Mouse (Mus musculus) left cerebral cortex, adult 18-20 months (tissue): ENCODE results near the gene Mlst8. TPM values are rescaled to one million over a fixed set of nuclear protein-coding genes. Genes with fewer than 3 reads are reported as not detected.

Source experiments
- DNase-seq, 2 experiments: peaks; one replicate each; pipeline ENCODE4 v3.0.0; 2021 to 2022; ENCODE audit warnings: low spot score in 2 of 2, mixed read lengths in 1 of 2
- long read RNA-seq, 2 experiments: library from polyadenylated mRNA; stranded (forward); transcript quantifications; one replicate each; pipeline ENCODE4 v2.0.0; 2021
- total RNA-seq, 2 experiments: library from RNA; stranded (reverse); gene quantifications; 2 replicates each; pipeline ENCODE4 v1.2.3; 2021

Gene Mlst8
- total RNA-seq: 10 to 100 TPM; 34.9 to 35.3 TPM
- long read RNA-seq, experiment 1, transcript Mlst8-201 (9 exons, 3,358 nt): minor isoform, 5 of 36 reads
- long read RNA-seq, experiment 1, transcript Mlst8-202 (9 exons, 3,340 nt): major isoform, 9 of 36 reads
- long read RNA-seq, experiment 1, partial matches to known transcripts: 1 of 36 reads
- long read RNA-seq, experiment 1, other reads (novel, unspliced or antisense): 19 of 36 reads
- long read RNA-seq, experiment 2, transcript Mlst8-202 (9 exons, 3,340 nt): major isoform, 10 of 33 reads
- long read RNA-seq, experiment 2, partial matches to known transcripts: 2 of 33 reads
- long read RNA-seq, experiment 2, other reads (novel, unspliced or antisense): 18 of 33 reads

DNA sequence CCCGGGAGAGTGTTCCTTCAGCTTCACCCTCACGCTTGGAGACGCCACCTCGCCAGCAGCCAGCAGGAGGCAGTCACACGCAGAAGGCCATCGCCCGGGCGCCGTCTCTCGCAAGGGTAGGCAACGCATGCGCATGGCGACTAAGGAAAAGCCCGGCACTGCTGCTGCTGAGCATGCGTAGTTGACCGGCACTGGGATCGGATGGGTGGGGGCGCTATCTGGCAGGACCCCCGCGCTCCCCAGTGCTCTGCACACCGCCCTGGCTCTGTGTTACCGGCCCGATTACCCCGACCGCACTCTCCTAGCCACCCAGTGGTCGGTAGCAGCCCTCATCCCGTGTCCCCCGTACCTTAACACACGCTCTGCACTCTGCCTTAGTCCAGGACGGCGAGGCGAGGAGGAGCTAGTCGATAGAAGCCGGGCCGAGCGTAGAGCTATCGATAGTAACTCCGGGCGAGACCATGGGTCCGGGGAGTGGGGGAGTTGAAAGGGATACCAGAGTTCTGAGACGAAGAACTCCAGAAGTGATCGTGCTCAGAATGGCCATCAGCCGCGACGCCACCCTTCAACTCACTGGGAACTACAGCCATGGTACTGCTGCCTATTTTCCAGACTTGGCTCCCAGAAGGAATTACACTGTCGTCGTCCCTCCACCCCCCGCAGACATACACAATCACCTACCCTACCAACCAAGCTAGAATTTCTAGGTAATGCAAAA lies at the start of gene Mlst8:
TSS of gene Mlst8 (minus strand) at position 416 of the 718 bp plus-strand sequence.
- DNase-seq: peak; percentile 99

DNA sequence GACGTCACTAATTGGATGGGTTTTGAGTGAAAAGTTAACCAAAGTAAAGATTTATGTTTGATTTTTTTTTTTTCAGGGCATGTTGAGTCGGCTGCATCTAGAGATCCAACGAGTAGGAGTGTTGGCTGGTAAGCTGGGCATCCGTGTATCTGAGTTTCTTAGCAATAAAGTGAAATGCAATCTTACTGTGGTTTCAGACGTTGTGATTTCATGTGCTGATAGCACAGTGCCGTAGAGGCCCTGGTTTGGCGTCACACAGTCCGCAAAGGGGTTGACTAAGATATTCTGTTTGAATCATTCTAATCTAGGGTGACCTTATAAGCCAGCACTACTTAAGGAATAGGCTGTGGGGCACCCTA lies 49.7 kb upstream of the Mlst8 start:
- DNase-seq: no peak

DNA sequence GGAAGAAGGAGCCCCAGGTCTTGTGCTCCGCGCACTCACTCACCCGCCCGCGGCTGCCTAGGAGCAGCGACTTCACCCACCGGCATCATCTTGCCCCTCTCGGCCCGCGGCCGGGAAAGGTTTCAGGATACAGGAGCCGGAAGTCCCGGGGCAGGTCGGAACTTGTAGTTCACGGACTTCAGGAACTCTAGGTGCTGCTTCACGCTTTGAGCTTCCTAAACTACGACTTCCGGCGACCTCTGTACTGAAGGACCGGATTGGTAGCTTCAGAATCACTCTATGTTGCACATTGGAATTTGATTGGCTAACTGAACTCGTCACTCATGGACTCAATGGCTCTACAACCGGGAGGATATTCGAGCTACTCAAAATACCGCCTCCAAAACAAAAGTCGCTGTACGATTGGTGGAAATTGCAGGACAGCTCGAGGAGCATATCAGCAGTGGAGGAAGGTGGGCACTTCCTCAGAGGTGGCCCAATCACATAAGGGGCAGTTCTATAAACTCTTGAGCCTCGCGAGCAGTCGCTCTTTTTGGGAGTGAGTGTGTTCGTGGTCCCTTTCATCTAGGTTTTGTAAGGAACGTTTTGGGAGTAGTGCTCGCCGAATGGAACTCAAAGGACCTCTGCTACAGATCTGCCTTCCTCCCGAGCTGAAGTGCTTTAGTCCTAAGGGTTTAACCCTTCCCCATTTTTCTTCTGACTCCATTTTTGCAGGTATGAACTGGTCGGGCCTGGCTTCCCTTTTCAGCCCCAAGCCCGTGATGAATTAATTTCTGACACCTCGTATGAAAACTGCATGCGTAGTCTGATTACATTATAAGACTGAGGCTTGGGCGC lies 49.1 kb upstream of the Mlst8 start, which contains the start of gene Traf7:
TSS of gene Traf7 (minus strand) at position 216 of the 837 bp plus-strand sequence.
- peak; percentile 89 to 94 for DNase-seq

DNA sequence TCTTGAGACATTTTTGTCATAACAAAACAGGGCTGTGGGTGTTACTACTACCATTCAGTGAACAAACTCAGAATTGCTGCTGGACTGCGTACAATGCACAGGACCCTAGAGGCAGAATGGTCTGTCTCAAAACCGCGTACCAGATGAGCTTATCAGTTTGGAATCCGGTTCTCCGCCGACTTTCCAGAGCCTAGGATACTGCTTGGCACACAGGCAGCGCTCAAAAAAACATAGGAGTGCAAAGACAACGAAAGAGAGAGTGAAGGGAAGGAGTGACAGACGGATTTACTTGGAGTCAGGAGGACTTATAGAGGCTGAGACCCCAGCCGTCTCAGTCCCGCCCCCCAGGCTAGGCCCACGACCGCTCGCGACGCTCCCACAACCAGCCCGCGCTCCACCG lies 48.4 kb upstream of the Mlst8 start:
- DNase-seq: no peak

DNA sequence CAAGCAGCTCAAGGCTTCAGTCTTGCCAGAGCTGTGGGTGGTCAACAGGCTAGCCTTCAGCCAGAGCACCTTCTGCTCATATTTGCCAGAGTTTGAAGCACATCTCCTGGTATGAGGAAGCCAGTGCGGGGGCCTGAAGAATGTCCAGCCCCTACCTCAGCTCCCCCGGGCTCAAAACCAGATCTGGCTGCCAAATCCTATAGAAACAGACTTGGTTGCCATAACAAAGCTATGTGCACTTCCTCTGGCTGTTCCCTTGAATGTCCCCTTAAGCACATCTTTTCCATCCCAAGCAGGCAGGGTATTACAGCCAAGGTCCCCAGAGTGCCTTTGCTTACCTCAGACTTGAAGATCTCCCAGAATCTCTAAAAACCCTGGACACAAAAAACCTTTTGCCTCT lies 45.9 kb upstream of the Mlst8 start:
- no peak for DNase-seq

DNA sequence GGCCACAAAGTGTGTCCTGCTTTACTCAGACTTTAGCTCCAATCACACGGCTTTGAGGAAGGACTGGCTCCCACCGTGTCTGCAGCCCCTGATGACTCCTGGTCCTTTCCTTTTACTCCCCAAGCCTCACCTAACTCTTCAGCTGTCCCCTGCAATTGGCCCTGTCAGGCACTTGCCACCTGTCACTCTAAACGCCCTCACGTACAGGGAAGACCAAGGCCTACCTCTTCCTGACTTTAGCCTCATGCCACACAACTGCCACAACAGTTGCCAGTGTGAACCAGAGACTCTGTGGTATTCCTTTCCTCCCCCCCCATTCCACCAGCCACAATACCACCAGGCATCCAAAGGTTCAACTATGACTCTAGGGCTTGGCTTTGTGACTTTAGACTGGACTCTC lies 41.6 kb upstream of the Mlst8 start:
- no peak for DNase-seq

DNA sequence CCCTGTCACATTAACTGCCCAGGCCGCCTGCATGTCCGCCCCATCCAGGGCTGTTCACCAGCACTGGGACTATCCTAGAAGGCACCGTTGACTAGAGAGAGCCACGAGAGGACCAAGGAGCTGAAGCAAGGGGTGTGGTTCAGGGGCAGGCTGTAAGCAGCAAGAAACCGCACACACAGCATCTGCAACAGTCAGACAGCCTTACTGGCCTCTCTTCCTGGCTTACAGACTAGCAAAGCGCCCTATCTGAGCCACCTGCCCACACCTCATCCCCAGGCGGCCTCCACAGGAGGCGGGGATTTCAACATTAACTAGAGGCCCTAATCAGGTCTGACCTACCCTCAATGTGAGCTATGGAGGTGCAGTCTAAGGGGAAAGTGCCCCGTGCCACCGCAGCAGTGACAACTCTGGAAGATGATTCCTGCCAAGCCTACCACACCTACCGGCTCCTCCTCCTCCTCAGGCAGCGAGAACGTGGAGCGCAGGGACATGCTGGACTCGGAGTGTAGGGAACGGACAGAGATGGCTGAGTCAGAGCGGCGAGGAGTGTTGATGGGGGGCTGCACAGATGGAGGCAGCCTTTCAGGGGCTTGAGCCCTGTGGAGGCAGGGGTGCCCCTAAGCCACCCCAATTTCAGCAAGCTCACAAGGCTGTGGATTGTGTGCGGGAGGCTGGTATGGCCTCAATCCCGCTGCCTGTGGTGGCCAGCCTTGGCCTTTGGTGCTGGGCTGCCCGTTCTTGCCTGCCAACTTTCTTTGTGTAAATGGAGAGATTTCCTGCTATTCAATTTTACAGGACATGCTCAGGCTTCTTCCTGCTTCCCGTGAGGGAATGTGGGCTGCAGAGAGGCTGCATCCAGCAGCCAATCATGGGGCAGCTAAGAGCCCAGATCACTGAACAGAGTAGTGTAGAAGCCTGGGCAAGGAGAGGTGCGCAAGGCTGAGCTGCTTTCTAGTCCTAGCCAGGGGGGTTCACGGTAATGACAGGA lies 35.7 kb upstream of the Mlst8 start:
- no peak for DNase-seq

DNA sequence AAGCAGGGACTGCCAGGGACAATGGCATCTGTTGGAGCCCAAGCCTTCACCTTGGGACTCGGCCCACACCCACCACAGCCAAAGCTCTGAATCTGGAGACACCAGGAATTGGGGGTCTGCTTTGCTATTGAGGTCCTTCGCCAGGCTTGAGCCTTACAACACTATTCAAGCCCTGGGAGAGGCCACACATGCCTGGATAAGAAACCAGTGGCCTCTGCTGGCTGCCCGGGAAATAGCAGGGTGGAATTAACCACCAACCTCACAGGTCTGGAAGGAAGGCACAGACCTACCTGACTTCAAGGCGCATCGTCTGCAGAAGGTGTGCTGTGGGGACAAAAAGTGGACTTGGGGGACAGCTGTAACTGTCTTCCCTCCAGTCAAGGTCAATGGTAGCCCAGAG lies 34.7 kb upstream of the Mlst8 start:
- DNase-seq: peak; percentile 73 to 79

DNA sequence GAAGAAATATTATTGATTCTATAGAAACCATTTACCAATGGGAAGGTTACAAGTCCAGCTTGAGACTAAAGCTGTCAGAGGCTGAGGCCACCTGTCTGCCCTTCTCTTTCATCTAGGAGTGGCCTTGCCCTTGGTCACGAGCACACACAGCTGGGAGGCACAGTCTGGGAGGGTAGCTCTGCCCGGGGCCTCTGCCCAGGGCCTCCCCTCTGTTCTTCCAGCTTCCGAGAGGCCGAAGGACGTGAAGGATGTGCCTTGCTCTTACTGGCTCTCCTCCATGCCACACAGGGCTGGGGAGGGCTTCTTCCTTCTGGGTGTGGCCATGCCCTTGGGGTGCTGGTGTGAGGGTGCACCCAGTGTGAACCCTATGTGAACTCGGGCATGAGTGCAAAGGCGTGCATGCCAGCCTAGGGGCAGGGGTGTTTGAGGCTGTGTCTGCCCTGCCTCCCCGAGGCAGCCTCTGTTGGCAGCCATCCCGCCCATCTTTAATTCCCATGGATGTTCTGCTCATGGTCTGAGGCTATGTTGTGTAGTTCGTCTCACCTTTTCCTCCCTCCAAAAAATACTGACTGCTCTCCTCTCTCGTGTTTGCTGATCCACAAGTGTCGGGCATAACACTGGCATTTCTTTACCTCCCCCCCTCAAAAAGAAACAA lies 29.1 kb upstream of the Mlst8 start:
- DNase-seq: no peak

DNA sequence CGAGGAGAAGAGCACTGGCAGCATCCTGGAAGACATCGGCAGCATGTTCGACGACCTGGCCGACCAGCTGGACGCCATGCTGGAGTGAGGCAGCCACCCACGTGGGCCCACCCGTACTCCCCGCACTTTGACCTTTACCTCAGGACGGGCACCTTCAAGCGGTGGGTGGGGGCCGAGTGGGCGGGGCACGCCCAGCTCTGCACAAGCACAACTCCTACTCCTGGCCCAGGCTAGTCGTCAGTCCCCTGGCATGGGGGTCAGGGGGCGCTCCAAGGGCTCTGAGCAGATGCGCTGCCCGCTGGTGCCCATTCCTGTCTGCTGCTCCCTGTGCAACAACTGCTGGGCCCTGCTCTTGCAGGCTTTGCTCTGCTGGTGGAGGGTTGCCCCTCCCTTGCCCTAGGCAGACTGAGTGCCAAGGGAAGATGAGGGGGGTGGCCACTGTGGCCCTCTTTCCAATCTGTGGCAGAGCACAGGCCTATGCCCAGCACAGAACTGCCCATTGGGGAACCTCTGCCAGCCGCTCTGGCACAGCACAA lies 28.3 kb upstream of the Mlst8 start:
- no peak for DNase-seq

DNA sequence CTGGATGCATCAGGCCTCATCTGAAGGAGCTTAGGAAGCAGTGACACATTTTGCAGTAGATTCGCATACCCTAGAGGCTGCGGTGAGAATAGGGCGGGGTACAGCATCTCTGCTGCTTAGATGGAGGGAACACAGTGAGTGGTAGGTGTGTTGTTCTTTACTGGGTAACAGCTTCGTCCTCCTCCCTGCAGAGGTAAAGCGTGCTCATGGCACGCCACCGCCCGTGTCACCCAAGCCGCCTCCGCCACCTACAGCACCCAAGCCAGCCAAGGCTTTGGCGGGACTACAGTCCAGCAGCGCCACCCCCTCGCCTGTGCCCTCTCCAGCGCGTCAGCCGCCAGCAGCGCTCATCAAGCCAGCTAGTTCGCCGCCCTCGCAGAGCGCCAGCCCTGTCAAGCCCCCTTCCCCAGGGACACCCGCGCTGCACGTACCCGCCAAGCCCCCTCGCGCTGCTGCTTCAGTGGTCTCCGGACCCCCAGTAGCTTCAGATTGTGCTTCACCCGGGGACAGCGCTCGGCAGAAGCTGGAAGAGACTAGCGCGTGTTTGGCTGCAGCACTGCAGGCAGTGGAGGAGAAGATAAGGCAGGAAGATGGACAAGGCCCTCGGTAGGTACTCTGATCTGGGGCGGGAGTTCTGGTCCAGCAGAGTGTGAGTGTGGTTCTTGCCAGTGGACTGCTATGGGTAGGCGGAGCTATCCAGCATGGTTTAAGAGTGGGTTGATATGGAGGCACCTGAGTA lies 27.6 kb upstream of the Mlst8 start:
- peak; percentile 74 to 82 for DNase-seq

DNA sequence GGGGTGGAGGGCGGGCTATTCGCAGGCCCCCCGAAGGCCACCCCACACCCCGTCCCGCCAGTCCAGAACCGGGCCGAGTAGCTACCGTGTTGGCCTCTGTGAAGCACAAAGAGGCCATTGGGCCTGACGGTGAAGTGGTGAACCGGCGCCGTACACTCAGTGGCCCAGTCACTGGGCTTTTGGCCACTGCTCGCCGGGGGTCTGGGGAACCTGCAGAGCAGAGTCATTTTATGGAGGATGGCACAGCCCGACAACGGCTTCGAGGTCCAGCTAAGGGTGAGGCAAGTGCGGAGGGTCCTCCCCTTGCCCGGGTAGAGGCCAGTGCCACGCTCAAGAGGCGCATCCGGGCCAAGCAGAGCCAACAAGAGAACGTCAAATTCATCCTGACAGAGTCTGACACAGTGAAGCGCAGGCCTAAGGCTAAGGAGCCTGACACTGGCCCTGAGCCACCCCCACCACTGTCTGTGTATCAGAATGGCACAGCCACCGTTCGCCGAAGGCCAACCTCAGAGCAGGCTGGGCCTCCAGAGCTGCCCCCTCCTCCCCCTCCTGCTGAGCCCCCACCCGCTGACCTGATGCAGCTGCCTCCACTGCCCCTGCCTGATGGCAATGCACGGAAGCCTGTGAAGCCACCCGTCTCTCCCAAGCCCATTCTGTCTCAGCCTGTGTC lies 26.5 kb upstream of the Mlst8 start:
- DNase-seq: no peak

DNA sequence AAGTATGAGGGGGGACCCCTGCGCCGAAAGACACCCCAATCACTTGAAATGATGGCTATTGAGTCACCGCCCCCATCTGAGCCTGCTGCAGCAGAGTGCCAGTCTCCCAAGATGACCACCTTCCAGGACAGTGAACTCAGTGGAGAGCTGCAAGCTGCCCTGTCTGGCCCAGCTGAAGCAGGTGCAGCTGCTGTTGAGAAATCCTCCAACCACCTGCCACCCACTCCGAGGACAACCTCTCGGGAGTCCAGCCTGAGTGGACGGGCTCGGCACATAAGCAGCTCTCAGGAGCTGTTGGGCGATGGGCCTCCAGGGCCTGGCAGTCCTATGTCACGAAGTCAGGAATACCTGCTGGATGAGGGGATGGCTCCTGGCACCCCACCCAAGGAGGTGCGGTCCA lies 25.2 kb upstream of the Mlst8 start:
- DNase-seq: no peak

DNA sequence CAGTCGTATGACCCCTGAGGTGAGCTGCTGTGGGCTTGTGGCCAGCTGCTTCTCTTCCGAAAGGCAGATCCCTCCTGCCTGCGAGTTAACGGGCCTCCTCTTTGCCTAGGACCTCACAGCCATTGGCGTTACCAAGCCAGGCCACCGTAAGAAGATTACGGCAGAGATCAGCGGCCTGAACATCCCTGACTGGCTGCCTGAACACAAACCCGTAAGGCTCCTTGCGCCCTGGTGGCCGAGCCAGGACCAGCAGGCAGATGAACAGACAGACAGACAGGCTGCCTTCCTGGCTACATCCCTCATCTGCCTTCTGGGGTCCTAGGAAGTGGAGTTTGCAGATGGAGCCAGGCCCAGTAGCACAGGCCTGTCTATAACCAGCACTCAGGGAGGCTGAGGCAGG lies 23.3 kb upstream of the Mlst8 start:
- DNase-seq: no peak

DNA sequence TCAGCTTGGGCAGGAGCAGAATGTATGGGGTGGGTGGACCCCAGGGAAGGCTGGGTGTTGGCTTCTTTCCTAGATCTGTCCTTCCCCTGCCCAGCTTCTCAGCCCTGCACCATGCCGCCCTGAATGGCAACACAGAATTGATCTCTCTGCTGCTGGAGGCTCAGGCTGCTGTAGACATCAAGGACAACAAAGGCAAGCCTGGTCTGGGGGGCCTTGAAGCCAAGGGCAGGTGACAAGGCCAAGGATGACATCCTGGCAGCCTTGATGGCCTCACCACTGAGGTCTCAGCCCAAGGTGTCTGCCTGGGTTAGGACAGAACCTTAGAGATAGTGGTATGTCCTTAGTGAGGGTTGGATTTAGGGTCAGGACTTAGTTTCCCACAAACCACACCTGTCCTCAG lies 17.1 kb upstream of the Mlst8 start:
- DNase-seq: no peak

DNA sequence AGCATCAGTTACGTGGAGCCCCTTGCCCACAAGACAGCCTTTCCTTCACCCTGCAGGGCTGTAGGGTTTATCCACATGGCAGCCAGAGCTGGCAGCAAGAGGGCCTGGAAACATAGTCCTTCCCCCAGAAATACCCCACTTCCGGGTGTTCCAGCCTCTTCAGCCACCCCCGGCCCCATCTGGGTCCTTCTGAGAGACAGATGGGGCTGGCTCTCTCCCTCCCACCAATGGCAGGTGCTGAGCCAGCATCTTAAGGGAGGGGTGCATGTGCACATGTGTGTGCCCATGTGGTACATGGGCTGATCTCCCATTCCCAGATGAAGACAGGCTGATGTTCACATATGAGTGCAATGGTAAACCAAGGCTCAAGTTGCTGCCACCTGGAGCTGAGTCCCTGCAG lies 16.6 kb upstream of the Mlst8 start:
- peak; percentile 74 to 80 for DNase-seq

DNA sequence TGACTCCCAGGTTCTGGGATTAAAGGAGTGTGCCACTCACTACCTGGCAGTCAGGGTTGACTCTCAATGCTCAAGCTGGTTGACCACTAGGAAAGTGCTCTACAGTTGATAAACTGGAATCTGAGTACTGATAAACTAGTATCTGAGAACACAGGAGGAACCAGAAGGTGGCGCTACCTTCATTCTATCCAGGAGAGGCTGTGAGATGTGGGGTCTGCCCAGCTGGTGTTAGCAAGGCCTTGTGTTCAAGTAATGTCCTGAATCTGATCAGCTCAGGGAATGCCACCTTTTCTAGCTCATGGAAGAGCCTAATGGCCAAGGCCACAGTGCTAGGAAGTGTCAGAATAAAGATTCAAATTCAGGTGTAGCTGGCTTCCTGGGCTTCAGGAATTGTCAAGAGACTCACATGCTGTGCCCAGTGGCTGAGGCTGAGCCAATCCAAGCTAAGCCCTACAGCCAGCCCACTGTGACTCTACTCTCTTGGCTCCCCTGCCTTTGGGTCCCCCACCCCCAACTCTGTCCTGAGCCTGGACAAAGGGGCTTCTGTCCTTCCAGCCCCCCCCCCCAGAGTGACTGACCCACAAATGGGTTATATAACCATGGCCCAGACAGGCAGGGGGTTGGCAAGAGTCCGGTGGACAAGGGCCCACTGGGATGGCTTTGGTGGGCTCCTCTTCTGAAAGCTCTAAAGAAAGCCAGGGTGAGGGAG lies 15.9 kb upstream of the Mlst8 start:
- DNase-seq: peak; percentile 62 to 68

DNA sequence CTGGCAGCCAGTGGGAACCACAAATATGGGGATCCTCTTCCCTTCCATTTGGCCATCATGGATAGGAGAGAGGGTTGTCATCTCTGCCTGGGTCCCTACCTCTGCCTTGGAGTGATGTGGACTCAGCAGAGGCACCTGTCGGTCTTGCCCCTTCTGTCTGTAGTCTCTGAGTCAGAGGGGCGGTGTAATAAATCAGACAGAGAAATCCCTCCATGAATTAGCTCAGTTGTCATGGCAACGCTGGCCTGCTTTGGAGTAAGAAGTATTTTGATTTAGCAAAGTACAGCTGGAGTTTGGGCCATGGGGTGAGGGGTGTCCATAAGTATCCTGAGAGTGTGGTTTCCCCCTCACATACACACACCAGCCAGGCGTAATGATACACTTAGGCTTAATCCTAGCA lies 11.5 kb upstream of the Mlst8 start:
- peak in 1 of 2 experiments; percentile 32 for DNase-seq
